Mouse (Mus musculus): ENCODE results near the gene Lrrc32.

Lrrc32 gene

GRCm38 (mm10) chr7:98544556-98544955, 55.5 kb downstream of the Lrrc32 start:
- DNase-seq (ENCODE audit: low read depth, low spot score) = no peak

GRCm38 (mm10) chr7:98548839-98549238, 59.8 kb downstream of the Lrrc32 start:
- DNase-seq (ENCODE audit: low read depth, low spot score) = no peak

- no peak for DNase-seq (ENCODE audit: low read depth, low spot score)
Measured at GRCm38 (mm10) chr7:98550596-98550995, 61.5 kb downstream of the Lrrc32 start.

GRCm38 (mm10) chr7:98551041-98551440, 62.0 kb downstream of the Lrrc32 start:
- DNase-seq (ENCODE audit: low read depth, low spot score) = no peak
